Mouse (Mus musculus): ENCODE data around the gene Mllt6. TPM values are rescaled to one million over a fixed set of nuclear protein-coding genes. Genes with fewer than 3 reads are reported as not detected.
"Not testable (repeated sequence)": the region's sequence is repeated elsewhere in the genome, so short reads cannot be mapped to it uniquely, and the experiment has no call there.

The Mllt6 gene
- total RNA-seq, 2 experiments from 2014 or later: 67.0 to 68.8 TPM

GRCm38 (mm10) chr11:97643380-97644055 is 19.7 kb upstream of the Mllt6 start:
- no peak for DNase-seq
- intact Hi-C loops (cut with DNase I): no loop called here

- intact Hi-C loops (cut with DNase I): loop anchor here (1.0 to 5.0 kb wide), 2 partner anchors 45 to 97 kb away; partner anchors contain the start of gene Pip4k2b
Observed at GRCm38 (mm10) chr11:97644834-97645233, 18.4 kb upstream of the Mllt6 start.

GRCm38 (mm10) chr11:97648541-97648940 is 14.7 kb upstream of the Mllt6 start:
- intact Hi-C loops (cut with DNase I): loop anchor here (5.0 kb wide), 1 partner anchor 94 kb away; the partner anchor contains the start of gene Pip4k2b
- DNase-seq: not testable (repeated sequence)

More at GRCm38 (mm10) chr11:97644834-97645233, 18.4 kb upstream of the Mllt6 start:
- DNase-seq: peak; percentile 77 to 80

- no peak for DNase-seq
- intact Hi-C loops (cut with DNase I): no loop called here
Observed at GRCm38 (mm10) chr11:97650341-97650740, 12.9 kb upstream of the Mllt6 start.

GRCm38 (mm10) chr11:97653376-97653775 is 9.8 kb upstream of the Mllt6 start:
- intact Hi-C loops (cut with DNase I): not testable (repeated sequence)

GRCm38 (mm10) chr11:97654210-97654609 is 9.0 kb upstream of the Mllt6 start:
- intact Hi-C loops (cut with DNase I): no loop called here
- no peak for DNase-seq

More at GRCm38 (mm10) chr11:97653376-97653775, 9.8 kb upstream of the Mllt6 start:
- DNase-seq: not testable (repeated sequence)

- intact Hi-C loops (cut with DNase I): no loop called here
Observed at GRCm38 (mm10) chr11:97656269-97656971, 6.8 kb upstream of the Mllt6 start.

GRCm38 (mm10) chr11:97657184-97657945 is 5.8 kb upstream of the Mllt6 start:
- DNase-seq: no peak
- intact Hi-C loops (cut with DNase I): no loop called here

More at GRCm38 (mm10) chr11:97656269-97656971, 6.8 kb upstream of the Mllt6 start:
- no peak for DNase-seq

GRCm38 (mm10) chr11:97657967-97658366 is 5.2 kb upstream of the Mllt6 start:
- intact Hi-C loops (cut with DNase I); DNase-seq: not testable (repeated sequence)

GRCm38 (mm10) chr11:97658751-97659266 is 4.4 kb upstream of the Mllt6 start:
- intact Hi-C loops (cut with DNase I): no loop called here
- DNase-seq: no peak

- intact Hi-C loops (cut with DNase I): no loop called here
- peak in 1 of 2 experiments; percentile 38 for DNase-seq
Observed at GRCm38 (mm10) chr11:97659267-97659989, 3.8 kb upstream of the Mllt6 start.

- DNase-seq: peak; percentile 77 to 84
- intact Hi-C loops (cut with DNase I): loop anchor here (1.0 to 2.0 kb wide), 2 partner anchors 26 to 39 kb away; no protein-coding TSS in a partner anchor
Observed at GRCm38 (mm10) chr11:97659990-97660714, 3.1 kb upstream of the Mllt6 start.

GRCm38 (mm10) chr11:97660734-97661647 is 2.2 kb upstream of the Mllt6 start:
- intact Hi-C loops (cut with DNase I): loop anchor here (1.0 to 2.0 kb wide), 2 partner anchors 25 to 38 kb away; no protein-coding TSS in a partner anchor
- peak in 1 of 2 experiments; percentile 34 for DNase-seq

- intact Hi-C loops (cut with DNase I): loop anchor here (2.0 kb wide), 1 partner anchor 37 kb away; no protein-coding TSS in a partner anchor
- DNase-seq: peak; percentile 67 to 71
Observed at GRCm38 (mm10) chr11:97661648-97662133, 1.5 kb upstream of the Mllt6 start.

GRCm38 (mm10) chr11:97662207-97662892 is 864 bp upstream of the Mllt6 start:
- intact Hi-C loops (cut with DNase I): no loop called here
- peak; percentile 50 to 60 for DNase-seq

GRCm38 (mm10) chr11:97663528-97664338 is 519 bp downstream of the Mllt6 start:
- intact Hi-C loops (cut with DNase I): loop anchor here (1.0 kb wide), 1 partner anchor 22 kb away; the partner anchor contains the start of gene Cisd3
- peak; percentile 73 to 77 for DNase-seq
